Mouse (Mus musculus) neural tube, embryonic 14.5 days (tissue): Measurements from ENCODE around the gene Dok3. TPM values are rescaled to one million over a fixed set of nuclear protein-coding genes. Genes with fewer than 3 reads are reported as not detected.

Experiments
- ATAC-seq: fragments of 200-750 bp; cut with Nextera tagmentation; 2 replicates; pipeline ENCODE4 v1.8.0; 2017; ENCODE audit warnings: low read depth, mild to moderate bottlenecking, moderate TSS enrichment, moderate library complexity
- H3K27ac ChIP-seq: fragments of 300-500 bp; sonication (generic); 2 replicates; pipeline ENCODE4 v1.5.1; 2014; ENCODE audit warnings: low read depth, mild to moderate bottlenecking, control low read depth, low read length, moderate library complexity, mixed read lengths
- H3K27me3 ChIP-seq: fragments of 300-500 bp; sonication (generic); 2 replicates; pipeline ENCODE4 v1.6.1; 2014; ENCODE audit warnings: low read length; ENCODE audit not compliant: control insufficient read depth, insufficient read depth
- H3K36me3 ChIP-seq: fragments of 300-500 bp; sonication (generic); 2 replicates; pipeline ENCODE4 v1.6.1; 2014; ENCODE audit warnings: low read length, mixed read lengths; ENCODE audit not compliant: control insufficient read depth, insufficient read depth
- H3K4me1 ChIP-seq: fragments of 300-500 bp; sonication (generic); 2 replicates; pipeline ENCODE4 v1.6.1; 2014; ENCODE audit warnings: low read length; ENCODE audit not compliant: control insufficient read depth, insufficient read depth
- H3K4me2 ChIP-seq: fragments of 300-500 bp; sonication (generic); 2 replicates; pipeline ENCODE4 v1.6.1; 2014; ENCODE audit warnings: mild to moderate bottlenecking, low read depth, low read length, control low read depth
- H3K4me3 ChIP-seq: fragments of 300-500 bp; sonication (generic); 2 replicates; pipeline ENCODE4 v1.5.1; 2014; ENCODE audit warnings: low read depth, low read length, control low read depth, mixed read lengths
- H3K9ac ChIP-seq: fragments of 300-500 bp; sonication (generic); replicated peaks from 2 replicates; pipeline ENCODE4 v1.6.1; 2014; ENCODE audit warnings: low read depth, mild to moderate bottlenecking, control low read depth, low read length, mixed read lengths
- H3K9me3 ChIP-seq: fragments of 300-500 bp; sonication (generic); 2 replicates; pipeline ENCODE4 v1.6.1; 2016; ENCODE audit warnings: low read length; ENCODE audit not compliant: control insufficient read depth
- WGBS: fragments of 180-500 bp; shearing (Covaris S2); extraction: QIAGEN DNeasy Blood & Tissue Kit; methylation state at CpG from one replicate; pipeline ENCODE4 v1.1.7; 2014; 5-methylcytosine and 5-hydroxymethylcytosine counted together
- polyA plus RNA-seq: library from polyadenylated mRNA; unstranded; fragments of >200 nt; fragmentation: Nextera tagmentation; extraction: Ambion mirVana; gene quantifications from 2 replicates; pipeline ENCODE4 v1.2.1, GENCODE M21; 2014

Gene Dok3
- polyA plus RNA-seq, 1 experiment from 2014 or later: 4.2 TPM

DNA sequence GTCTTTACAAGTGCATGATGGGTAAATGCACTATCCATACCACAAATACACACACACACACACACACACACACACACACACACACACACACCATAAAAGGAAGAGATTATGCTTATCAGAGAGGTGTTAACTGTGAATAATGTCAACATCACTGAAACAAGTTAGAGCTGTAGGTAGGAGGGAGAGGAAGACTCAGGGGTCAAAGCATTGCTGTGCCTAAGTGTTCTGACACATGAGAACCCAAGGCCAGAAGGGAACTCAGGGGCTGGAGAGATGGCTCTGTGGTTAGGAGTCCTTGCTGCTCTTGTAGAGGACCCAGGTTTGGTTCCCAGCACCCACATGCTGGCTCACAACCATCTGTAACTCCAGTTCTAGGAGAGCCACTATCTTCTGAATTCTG, 49.2 kb downstream of the Dok3 start:
- no peaks in the 10 kb centered on the region for H3K27me3 ChIP-seq
- peaks cover 33% of the 10 kb centered on the region for H3K4me1 ChIP-seq
- H3K4me2 ChIP-seq: no peak overlapping the region
- no peak overlapping the region for H3K27ac ChIP-seq
- no peaks in the 10 kb centered on the region for H3K9me3 ChIP-seq
- no peak for ATAC-seq
- H3K9ac ChIP-seq: no peak overlapping the region
- H3K4me3 ChIP-seq: no peak overlapping the region
- H3K36me3 ChIP-seq: peaks cover 76% of the 10 kb centered on the region

DNA sequence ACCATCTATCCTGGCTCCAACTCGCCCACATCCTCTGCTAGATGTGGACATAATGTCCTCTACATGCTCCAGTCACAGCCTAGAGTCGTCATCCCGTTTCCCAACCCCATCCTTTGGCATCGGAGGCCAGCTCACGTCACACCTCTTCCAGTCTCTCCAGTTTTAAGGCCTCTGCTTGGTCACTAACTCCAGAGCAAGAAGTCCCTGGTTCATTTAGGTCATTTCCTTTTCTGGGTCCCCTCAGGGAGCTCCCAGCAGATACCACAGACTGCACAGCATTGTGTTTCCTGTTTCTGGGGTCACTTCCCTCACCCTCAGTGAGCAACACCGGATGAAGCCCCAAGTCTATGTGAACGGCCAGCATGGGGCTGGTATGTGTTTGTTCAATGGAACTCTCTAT, 50.1 kb downstream of the Dok3 start:
- Histone ChIP-seq H3K9me3 (no peaks in the 10 kb centered on the region), H3K27ac (no peak overlapping the region), H3K36me3 (peaks cover 85% of the 10 kb centered on the region), H3K27me3 (no peaks in the 10 kb centered on the region), H3K4me3 (no peak overlapping the region), H3K9ac (no peak overlapping the region), H3K4me2 (no peak overlapping the region), H3K4me1 (peaks cover 33% of the 10 kb centered on the region)
- WGBS: 87% methylated on average over 7 of the region's 7 CpGs
- no peak for ATAC-seq

DNA sequence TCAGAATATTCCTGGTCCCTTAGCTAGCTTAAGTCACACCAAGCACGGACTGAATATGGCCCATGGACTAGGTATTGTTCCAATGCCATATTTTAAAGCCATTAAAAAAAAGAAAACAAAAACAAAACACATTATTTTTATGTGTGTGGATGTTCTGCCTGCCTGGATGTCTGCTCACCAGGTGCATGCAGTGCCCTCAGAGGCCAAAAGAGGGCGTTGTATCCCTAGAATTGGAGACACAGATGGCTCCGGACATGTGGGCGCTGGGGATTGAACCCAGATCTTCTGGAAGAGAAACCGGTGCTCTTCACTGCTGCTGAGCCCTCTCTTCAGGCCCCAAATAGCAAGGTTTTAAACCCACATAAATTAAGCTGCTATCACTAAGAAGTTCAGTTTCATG, 51.1 kb downstream of the Dok3 start:
- WGBS: 61% methylated on average over 5 of the region's 5 CpGs
- no peak overlapping the region for H3K4me3 ChIP-seq
- no peak for ATAC-seq
- peaks cover 33% of the 10 kb centered on the region for H3K4me1 ChIP-seq
- peaks cover 93% of the 10 kb centered on the region for H3K36me3 ChIP-seq
- H3K9ac ChIP-seq: no peak overlapping the region
- no peak overlapping the region for H3K27ac ChIP-seq
- H3K27me3 ChIP-seq: no peaks in the 10 kb centered on the region
- H3K9me3 ChIP-seq: no peaks in the 10 kb centered on the region
- H3K4me2 ChIP-seq: no peak overlapping the region

DNA sequence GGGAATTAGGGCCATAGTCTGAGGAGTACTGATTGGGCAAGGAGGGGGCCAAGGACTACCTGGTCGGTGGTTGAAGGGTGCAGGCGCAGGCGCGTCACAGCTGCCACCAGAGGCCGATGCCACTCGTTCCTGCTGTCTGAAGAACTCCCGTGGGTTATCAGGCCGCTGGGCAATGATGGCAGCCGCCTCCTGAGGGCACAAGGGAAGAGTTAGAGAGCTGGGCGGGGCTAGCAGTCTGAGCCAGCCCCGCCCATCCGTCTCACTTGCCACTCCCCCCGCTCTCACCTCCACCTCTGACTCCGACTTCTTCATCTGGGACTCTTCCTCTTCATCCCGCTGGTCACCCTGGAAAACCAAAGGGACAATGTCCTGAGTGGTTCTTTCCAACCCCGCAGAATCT, 51.6 kb downstream of the Dok3 start:
- Histone ChIP-seq H3K4me3 (no peak overlapping the region), H3K9me3 (no peaks in the 10 kb centered on the region), H3K4me2 (no peak overlapping the region), H3K27me3 (no peaks in the 10 kb centered on the region), H3K27ac (no peak overlapping the region), H3K9ac (no peak overlapping the region), H3K36me3 (peaks cover 89% of the 10 kb centered on the region), H3K4me1 (peaks cover 33% of the 10 kb centered on the region)
- 71% methylated on average over 16 of the region's 16 CpGs for WGBS
- ATAC-seq: no peak

GRCm38 (mm10) chr13:55476256-55476655, 52.8 kb downstream of the Dok3 start:
- H3K4me1 ChIP-seq: peaks cover 39% of the 10 kb centered on the region
- ATAC-seq: no peak
- peaks cover 77% of the 10 kb centered on the region for H3K36me3 ChIP-seq

DNA sequence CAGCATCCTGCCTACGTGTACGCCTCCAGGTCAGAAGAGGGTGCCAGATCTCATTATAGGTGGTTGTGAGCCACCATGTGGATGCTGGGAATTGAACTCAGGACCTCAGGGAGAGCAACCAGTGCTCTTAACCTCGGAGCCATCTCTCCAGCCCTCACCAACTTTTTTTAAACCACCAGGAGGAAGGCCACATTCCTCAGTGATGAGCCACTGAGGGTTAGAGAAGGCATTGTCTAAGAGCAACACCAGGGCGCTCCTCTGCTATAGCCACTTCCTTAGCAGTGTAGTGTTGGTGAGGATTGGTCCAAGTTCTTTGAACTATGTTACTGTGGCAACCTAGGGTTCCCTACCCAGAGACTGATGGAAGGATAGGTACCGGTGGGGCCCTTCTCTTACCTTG, 53.3 kb downstream of the Dok3 start:
- H3K27me3 ChIP-seq: no peaks in the 10 kb centered on the region
- no peaks in the 10 kb centered on the region for H3K9me3 ChIP-seq
- H3K4me3 ChIP-seq: no peak overlapping the region
- no peak overlapping the region for H3K27ac ChIP-seq
- no peak for ATAC-seq
- H3K36me3 ChIP-seq: peaks cover 72% of the 10 kb centered on the region
- no peak overlapping the region for H3K9ac ChIP-seq
- 88% methylated on average over 5 of the region's 5 CpGs for WGBS
- peaks cover 44% of the 10 kb centered on the region for H3K4me1 ChIP-seq
- no peak overlapping the region for H3K4me2 ChIP-seq

More at GRCm38 (mm10) chr13:55476256-55476655, 52.8 kb downstream of the Dok3 start:
- Histone ChIP-seq H3K4me2 (no peak overlapping the region), H3K9me3 (no peaks in the 10 kb centered on the region), H3K27me3 (no peaks in the 10 kb centered on the region), H3K27ac (no peak overlapping the region), H3K4me3 (no peak overlapping the region), H3K9ac (no peak overlapping the region)
- WGBS: 96% methylated on average over 8 of the region's 8 CpGs

- H3K9ac ChIP-seq: 0 out of 2 replicates have a peak overlapping the region, but pooled peaks have one; percentile 11
- no peaks in the 10 kb centered on the region for H3K9me3 ChIP-seq
- ATAC-seq: no peak
- H3K4me2 ChIP-seq: peak overlapping the region; percentile 6; the same call in 1 of the 2 replicates
- H3K4me3 ChIP-seq: no peak overlapping the region
- WGBS: 15% methylated on average over 5 of the region's 5 CpGs
- peaks cover 61% of the 10 kb centered on the region for H3K36me3 ChIP-seq
- H3K27ac ChIP-seq: peak overlapping the region; percentile 46; the same call in 1 of the 2 replicates
- no peaks in the 10 kb centered on the region for H3K27me3 ChIP-seq
- peaks cover 53% of the 10 kb centered on the region for H3K4me1 ChIP-seq
Measured at GRCm38 (mm10) chr13:55474621-55475069, 54.5 kb downstream of the Dok3 start.

- Histone ChIP-seq H3K36me3 (peaks cover 54% of the 10 kb centered on the region), H3K27ac (peak overlapping the region; percentile 28; the same call in 1 of the 2 replicates), H3K9ac (no peak overlapping the region), H3K27me3 (no peaks in the 10 kb centered on the region), H3K4me2 (no peak overlapping the region), H3K4me1 (peaks cover 60% of the 10 kb centered on the region), H3K9me3 (no peaks in the 10 kb centered on the region), H3K4me3 (no peak overlapping the region)
- WGBS: 55% methylated on average over 11 of the region's 11 CpGs
- ATAC-seq: no peak
Measured at GRCm38 (mm10) chr13:55473961-55474360, 55.1 kb downstream of the Dok3 start.
